Mouse (Mus musculus) kidney, adult 18-20 months (tissue): ENCODE measurements around the gene Galnt17.

ENCODE experiments used
- DNase-seq: peaks from one replicate; pipeline ENCODE4 v3.0.0; 2021

Gene Galnt17

DNA sequence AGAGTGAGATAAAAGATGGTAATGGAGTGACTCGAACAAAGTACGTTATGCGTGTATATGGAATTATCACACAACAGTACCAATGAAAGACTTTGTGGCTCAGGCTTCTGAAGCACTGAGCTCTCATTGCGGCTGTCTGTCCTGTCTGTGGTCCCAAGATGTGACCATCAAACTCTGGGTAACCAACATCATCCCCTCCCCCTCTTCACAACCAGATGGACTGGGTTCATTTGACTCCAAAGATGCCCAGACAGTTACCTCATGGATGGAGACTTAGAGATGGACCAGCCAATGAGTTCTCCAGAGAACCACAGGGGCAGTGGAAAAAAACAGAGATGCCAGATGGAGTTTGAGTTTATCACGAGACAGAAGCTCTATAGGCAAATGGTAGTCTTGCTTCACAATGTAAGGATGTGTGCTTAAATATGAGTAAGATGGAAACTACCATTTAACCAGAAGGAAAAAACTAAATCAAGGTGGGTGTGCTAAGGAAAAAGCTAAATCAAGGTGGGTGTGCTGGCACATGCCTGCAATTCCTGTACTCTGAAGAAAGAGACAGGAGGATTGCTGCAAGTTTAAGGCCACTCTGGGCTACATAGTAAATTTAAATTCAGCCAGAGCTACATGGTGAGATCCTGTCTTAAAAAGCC is 190.8 kb downstream of the Galnt17 start:
- DNase-seq = no peak

DNA sequence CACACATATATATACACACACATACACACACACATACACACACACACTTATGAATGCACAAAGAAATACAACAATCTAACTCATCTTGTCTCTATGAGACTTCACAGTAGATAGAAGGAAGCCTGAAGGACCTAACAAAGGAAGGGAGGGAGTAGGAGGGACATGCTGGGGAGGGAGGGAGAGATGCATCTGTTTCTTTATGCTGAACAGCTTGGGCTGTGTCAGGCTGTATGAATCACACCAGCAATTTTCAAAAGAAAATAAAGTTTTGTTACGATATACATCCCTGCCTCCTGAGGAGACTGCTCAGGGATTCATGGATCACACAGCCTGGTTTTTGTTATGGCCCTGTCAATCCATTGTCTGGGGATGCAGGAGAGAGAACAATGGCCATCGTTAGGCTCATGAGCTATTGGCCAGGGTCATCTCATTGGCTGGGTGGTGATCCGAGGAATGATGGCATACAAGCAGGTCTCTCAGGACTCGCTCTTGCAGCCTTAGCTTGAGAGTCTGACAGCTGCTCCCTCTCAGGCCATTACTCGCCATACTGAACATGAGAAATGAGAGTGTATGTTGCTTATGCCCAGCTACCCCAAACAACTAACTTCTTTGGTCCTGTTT is 194.3 kb downstream of the Galnt17 start:
- no peak for DNase-seq

DNA sequence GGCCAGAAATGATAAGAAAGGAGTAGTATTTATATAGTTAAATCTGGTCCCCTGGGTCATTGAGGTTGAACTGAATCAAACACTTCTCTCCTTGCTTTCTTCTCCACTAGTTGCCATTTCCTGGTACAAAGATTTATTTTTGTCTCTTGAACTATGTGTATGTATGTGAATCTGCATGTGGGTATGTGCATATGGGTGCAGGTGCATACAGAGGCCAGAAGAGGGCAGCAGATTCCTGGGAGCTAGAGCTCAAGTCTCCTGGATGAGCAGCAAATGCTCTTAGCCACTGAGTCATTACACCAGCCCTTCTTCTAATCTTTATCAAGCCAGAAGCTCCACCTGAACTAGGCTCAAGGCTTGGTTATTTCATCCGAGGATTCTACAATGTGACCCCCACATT is 201.1 kb downstream of the Galnt17 start:
- no peak for DNase-seq

DNA sequence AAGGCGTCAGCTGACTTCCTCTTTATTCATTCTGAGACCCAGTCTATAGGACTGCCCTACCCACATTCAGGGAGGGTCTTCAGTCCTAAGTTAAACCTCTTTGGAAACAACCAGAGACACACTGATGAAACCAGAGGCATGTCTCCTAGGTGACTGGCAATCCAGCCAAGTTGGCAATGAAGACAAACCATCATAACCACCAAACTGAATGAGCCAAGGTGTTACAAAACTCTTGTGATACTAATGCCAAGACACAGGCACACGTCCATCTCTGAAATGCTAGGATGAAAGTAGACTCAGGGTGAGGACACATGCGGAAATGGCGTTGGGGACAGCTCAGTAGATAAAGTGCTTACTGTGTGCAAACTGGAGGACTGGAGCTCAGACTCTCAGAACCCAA is 211.5 kb downstream of the Galnt17 start:
- no peak for DNase-seq

DNA sequence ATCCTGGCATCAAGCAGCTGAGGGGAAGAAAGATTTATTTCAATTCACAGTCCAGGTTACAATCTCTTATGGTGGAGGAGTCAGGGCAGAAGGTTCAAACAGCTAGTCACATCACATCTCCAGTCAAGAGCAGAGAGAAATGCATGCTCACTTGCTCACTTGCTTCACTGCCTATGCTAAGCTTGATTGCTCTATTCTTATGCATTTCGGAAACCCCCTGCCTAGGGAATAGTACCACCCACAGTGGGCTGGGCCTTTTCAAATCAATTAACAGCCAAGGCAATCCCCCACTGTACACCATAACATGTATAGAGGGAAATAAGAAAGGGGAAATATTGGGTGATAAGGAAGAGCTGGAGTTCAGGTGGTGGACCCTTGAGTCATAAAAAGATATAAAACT is 212.7 kb downstream of the Galnt17 start:
- DNase-seq = no peak

DNA sequence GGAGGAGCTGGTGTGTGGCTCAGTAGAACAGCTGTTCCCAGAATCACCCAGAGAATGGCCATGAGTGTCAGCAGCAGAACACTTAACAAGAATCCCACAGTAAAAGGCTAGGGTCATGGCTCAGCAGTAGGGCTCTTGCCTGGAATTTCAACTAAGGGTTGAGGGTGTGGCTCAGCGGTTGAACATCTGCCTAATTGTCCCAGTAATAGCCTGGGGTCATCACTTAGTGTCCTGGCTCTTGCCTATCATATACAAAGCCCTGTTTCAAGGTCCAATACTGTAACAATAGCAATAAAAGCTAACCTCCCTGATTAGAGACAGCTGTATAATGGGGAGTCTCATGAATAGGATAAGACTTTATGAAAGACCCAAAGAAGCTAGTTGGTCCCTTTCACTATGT is 213.5 kb downstream of the Galnt17 start:
- no peak for DNase-seq

DNA sequence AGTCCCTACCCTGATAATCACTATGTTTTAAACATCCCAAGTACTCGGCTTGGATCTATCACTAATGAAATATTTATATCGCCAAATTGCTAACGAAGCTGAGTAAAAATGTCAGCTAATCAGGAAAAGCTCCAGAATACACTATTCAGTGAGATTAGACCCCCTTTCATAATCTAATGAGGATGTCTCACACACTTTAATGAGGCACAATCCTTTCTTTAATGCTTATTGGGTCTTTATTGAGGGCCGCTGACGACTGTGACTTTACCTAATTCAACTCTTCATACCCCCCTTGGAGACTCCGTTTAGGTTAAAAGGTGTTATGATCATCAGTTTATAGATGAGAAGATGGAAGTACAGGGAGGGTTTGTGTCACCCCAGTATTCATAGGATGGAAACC is 214.2 kb downstream of the Galnt17 start:
- DNase-seq = no peak

DNA sequence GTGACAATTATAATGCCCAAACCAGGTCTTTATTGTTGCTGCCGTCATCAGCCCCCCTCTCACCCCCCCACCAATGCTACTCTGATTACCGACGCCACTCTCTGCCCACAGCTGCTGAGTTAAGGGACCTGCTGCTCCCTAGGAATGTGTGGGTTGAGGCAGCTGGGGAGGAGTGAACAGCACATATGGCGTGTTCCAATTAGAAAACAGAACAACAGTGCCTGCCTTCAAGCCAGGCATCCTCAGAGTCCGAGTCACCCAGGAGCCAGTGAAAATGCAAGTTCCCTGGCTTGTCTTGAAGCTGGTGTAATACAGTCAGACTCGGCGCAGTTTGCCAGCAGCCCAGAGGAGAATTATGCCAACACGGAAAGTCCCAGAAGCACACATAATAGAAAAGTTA is 218.4 kb downstream of the Galnt17 start:
- DNase-seq = no peak

DNA sequence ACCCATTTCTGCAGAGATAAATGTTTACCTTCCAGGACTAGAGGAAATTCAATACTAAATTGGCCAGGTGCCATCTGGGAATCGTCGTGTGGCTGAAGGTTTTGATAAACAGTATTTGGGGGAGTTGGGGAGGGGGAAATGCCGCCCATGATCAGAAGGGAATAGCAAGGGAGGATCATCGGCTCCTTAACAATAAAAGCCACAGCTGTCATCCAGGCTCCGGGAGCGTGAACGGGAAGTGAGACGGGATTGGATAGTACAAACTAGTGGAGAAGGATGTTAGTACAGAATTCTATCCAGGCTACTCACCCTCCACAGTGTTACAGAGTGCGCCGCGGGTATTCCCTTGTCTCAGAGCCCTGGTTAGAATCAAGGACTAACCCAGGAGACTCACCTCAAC is 219.4 kb downstream of the Galnt17 start:
- no peak for DNase-seq

DNA sequence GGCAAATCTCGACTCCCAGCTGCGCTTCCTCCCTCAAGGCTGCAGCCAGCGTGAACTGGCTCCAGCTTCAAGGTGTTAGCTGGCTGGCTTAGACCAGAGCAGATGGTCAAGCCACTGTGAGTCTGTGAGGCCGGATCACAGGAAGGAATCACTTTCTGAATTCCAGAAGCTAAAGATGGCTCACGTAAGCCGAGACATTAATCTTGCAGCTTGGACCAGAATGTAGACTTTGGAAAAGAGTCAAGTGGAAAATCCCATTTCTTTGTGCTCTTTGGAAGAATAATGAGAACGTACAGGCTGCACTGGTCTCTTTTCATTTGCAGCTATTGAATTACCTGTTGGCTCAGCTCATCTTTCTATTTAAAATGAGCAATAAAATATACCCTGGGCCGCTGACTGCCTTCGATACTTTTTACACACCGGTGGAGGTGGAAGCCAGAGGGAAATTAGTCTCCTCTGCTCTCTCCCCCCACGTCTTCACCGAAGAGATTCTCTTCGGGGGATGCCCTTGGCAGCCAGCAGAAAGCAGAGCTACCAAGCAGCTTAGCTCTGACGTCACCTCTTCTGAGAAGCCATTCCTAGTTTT is 225.1 kb downstream of the Galnt17 start:
- DNase-seq = no peak

DNA sequence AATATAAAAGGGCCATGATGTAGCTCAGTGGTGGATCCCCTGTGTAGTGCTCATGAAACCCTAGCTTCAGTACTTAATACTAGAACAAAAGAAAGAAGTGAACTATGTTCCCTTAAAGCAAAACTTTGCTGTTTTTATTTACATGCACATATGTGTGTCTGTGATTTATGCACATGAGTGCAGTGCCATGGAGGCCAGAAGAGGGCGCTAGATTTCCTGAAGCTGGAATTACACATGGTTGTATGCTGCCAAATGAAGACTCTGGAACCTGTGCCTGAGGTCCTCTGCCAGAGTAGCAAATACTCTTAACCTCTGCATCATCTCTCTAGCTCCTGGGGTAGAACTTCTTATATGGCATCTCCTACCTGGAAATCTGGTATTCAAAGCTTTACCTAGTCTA is 230.6 kb downstream of the Galnt17 start:
- DNase-seq = no peak

DNA sequence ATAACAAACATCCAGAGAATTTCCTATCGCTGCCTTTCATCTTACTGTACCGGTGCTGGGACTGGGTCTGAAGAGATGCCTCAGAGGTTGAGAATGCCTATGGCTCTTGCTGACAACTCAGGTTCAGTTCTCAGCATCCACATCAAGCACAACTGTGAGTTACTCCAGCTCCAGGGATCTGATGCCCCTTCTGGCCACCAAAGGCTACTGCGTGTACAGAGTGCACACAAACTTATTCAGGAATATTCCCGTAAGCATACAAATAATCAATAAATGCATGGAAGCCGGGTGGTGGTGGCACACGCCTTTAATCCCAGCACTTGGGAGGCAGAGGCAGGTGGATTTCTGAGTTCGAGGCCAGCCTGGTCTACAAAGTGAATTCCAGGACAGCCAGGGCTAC is 232.5 kb downstream of the Galnt17 start:
- DNase-seq = no peak

DNA sequence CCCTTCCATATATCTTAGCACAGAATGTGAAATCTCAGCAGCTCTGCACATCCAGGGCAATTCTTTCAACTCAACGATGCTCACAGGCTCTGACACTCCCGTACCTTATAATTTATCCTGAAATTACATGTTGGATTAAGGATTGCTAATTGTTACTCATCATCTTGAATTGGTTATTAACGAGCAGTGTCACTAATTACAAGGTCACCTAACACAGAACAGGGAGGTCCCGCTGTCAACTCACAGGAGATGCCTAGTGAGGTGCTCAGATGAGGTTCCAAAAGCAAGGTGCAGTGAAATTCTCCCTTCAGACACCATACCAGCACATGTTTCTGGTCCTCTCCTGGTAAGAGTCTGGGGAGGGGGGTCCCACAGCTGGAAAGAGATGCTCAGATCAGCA is 234.0 kb downstream of the Galnt17 start:
- no peak for DNase-seq

DNA sequence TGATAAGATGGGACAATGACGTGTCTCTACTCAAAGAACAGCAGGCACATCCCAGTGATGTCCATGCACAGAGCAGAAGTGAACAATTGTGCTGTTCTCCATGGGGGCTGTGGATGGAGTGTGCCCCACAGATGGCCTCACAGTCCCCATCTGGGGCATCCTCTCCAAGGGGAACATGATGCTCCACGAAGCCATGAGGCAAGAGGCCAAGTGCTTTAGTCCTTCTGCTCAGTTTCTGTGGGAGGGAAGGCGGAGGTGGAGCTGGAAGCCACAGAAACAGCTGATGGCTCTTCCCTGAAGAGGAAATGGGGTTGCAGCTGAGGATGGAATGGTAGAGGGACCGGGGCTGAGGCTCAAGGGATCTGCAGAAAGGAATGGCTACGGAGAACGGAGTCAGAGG is 243.1 kb downstream of the Galnt17 start:
- DNase-seq = no peak

DNA sequence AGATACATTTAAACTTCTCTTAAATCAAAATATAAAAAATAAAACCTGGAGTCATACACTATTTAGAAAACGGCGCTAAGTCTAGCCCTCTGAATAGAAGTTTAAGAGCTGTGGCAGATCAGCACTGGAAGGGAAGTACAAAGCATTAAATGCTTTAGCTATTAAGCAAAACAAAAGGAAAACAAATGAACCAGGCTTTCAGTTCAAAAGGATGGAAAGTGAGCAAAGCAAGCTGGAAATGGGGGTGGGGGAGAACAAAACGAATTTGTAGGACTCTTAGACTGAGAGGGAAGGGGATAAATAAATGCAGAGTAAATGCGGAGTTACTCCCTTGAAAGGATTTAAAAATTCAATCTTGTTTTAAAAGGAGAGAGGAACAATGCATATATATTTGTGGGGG is 259.8 kb downstream of the Galnt17 start:
- no peak for DNase-seq

DNA sequence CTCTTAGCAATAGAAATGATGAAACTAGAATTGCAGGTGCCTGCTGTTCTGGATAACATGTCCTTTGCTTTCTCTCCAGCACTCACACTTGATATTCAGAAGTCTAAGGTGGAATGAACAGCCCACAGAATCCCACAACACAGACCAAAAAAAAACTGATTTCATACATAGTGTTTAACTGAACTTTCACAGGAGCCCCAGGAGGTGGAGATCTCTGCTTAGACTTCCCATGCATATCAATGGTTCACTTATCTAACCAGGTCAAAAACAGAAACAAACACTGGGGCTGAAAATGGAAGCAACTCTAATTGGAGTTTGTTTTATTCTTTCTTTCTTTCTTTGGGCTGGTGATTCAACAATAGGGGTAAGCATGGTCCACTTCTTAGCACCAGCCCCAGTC is 265.2 kb downstream of the Galnt17 start:
- no peak for DNase-seq

DNA sequence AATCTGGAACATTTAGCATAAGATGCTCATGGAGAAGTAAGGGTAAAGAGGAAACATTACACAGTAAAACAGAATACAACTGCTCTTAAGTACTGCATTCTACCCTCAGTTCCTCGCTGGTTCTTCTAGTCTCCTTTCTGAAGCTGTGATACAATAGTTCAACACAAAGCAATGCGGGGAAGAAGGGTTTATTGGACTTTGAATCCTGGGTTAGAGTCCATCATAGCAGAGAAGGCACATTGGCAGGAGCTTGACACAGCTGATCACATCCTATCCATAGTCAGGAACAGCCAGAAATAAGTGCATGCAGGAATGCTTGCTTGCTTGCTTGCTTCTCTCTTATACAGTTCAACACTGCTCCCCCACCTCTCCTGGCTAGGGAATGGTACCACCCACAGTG is 267.9 kb downstream of the Galnt17 start:
- no peak for DNase-seq

DNA sequence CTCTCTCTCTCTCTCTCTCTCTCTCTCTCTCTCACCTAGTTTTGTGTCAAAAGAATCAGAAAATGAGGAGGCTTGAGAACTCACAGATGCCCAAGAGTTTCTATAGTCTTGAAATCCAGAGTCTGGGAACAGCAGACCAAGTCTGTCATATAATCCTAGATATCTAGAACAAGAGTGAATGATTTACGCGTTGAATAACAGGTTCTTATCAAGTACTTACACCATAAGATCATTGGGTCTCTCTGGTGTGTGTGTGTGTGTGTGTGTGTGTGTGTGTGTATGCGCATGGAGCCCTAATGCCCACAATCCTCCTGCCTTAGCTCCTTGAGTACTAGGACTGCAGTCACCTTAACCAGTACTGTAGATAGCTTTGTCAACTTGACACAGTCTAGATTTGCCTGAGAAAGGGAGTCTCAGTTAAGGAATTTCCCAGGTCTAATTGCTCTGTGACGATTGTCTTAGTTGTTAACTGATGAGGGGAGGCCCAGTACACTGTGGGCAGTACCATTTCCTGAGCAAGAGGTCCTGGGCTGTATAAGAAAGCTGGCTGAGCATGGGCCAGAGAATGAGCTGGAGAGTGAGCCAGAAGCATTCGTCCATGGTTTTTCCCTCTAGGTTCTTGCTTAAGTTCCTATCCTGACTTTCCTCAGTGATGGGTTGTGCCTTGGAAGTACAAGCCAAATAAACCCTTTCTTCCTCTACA is 268.5 kb downstream of the Galnt17 start:
- DNase-seq = no peak

DNA sequence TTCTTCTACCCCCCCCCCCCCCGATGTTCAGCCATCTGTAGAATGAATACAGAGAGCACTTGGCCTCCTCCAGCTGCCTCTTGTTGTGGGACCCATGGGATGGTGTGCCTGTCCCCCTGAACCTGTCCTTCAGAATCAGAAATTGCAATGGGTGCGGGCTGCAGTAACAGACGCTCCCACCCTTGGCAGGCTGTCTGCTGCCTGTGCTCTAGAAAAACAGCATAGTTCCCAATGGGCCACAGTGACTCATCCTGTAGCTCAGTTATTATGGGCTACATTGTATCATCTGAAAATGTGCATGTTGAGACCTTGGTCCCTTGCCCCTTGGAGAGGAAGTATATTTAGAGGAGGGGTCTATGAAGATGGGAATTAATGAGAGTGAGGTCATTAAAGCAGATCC is 283.8 kb downstream of the Galnt17 start:
- no peak for DNase-seq

DNA sequence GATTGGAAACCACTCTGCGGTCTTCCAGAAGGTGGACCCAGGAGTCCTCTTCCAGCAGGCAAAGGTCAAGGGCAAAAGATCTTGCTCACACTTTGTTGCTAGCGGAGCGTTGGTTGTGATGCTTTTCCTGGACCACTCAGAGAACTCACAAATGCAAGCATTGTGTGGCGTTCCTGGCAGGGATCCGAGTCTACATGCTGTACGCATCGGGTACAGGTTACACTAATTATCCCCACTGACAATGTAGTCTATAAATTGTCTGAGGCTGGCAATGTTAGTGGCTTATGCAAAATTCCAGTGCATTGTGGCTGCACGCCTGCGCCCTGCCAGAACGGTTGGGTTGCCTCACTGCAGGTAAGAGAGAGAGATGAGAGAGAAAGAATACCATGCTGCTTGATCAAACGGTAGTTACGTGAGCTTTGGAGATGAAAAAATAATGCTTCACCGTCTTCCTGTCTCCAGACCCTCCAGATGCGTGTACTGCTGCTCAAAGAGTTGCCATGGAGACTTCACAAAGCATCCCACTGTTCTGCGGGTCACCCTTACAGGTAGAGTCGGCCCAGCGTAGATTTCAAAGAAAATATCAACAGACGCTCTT is 285.8 kb downstream of the Galnt17 start:
- DNase-seq = no peak

DNA sequence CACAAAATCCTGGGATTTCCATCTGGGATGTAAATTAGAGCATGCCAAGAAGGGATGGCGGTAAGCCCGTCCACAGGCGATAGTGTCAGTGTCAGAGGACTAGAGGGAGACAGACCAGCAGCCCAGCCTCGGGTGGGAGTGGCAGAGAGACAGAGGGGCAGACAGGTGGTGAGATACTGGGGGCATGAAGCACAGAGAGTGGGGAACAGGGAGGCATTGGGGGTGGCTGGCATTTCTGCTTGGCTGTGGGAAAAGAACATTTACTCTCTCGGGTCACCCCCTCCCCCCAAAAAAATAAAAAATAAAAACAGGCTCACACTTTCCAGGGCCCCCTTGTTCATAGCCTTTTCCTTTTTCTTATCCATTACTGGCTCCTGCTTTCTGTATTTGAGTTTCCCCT is 287.4 kb downstream of the Galnt17 start:
- DNase-seq = no peak

DNA sequence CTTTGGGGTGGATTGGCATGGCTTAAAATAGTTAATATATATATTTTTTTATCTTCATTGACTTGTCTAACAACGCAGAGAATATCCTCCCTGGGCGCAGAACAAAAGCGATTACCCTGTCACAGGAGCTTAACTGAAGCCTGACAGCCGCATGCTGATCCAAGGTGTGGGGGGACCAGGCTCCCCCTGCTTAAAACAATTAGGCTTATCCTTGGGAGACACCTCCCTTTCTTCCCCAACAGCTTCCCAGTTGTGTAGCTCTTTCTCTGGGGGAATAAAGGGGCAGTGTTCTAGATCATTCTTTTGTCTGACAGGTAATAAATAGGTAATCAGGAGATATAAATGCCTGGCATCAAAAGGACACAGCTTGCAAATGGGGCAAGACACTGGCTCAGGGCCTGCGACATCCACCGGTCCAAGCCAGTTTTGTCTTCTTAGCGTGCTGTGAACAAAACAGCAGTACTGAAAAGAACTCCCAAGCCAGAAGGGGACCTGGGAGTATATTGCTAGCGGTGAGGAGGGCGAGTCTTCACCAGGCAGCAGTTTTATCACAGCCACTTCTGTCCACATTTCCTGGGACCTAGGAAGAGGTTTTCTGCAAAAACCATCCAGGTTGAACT is 288.8 kb downstream of the Galnt17 start:
- no peak for DNase-seq

DNA sequence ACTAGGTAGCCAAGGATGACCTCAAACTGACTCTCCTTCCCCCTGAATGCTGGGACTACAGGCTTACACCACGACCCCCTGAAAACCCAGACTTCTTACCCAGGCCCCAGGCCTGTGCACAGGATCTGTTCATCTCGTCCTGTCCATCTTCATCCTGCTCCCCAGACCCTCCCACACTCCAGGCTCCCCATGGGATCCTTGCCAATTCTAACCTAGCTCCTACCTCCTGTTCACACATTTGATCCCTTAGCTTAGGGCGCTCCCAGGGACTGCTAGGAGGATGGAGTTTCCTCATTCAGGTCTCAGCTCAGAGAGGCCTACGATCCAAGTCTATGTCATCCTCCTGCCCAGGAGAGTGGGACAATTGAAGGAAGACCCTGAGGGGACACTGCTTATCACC is 292.2 kb downstream of the Galnt17 start:
- no peak for DNase-seq
